Mouse (Mus musculus) MEL (cell line): ENCODE measurements at regions not wholly inside any gene's neighbourhood (a gene's known extent, or its start where the extent isn't known, plus 50 kb on each side); places are given as distances from the start of the nearest gene placed in this dataset.

Experiments
- DNase-seq: peaks from one replicate; pipeline ENCODE4 v3.0.0; 2011; ENCODE audit warnings: low read depth, low spot score
- H3K27ac ChIP-seq: 2 replicates; pipeline ENCODE4 v1.5.1; 2012; ENCODE audit warnings: low read depth, mild to moderate bottlenecking, control low read depth, low read length, moderate library complexity; ENCODE audit not compliant: control insufficient read depth
- H3K27me3 ChIP-seq, 2 experiments: fragments of 150-350 bp in 1 of 2; sonication (generic) in 1 of 2; 2 replicates each; pipeline ENCODE4 v1.6.1; 2012; ENCODE audit warnings: low read length in 2 of 2, mild to moderate bottlenecking in 2 of 2, improper control_type of control experiment in 1 of 2, moderate library complexity in 1 of 2; ENCODE audit not compliant: insufficient read depth in 2 of 2, control insufficient read depth in 1 of 2
- H3K36me3 ChIP-seq, 2 experiments: 2 replicates each; pipeline ENCODE4 v1.6.1; 2012 to 2014; ENCODE audit warnings: low read length in 2 of 2, improper control_type of control experiment in 1 of 2, inconsistent platforms in 1 of 2, mild to moderate bottlenecking in 1 of 2; ENCODE audit not compliant: insufficient read depth in 2 of 2, control insufficient read depth in 1 of 2
- H3K4me1 ChIP-seq, 2 experiments: fragments of 150-350 bp in 1 of 2; sonication (generic) in 1 of 2; 2 replicates each; pipeline ENCODE4 v1.6.1; 2012; ENCODE audit warnings: low read length in 2 of 2, improper control_type of control experiment in 1 of 2, mild to moderate bottlenecking in 1 of 2; ENCODE audit not compliant: insufficient read depth in 2 of 2, control insufficient read depth in 1 of 2
- H3K4me3 ChIP-seq, 2 experiments: fragments of 150-350 bp in 1 of 2; sonication (generic) in 1 of 2; 2 replicates each; pipeline ENCODE4 v1.5.1; 2012; ENCODE audit warnings: low read depth in 2 of 2, low read length in 2 of 2, mild to moderate bottlenecking in 2 of 2, moderate library complexity in 2 of 2, control low read depth in 1 of 2, improper control_type of control experiment in 1 of 2; ENCODE audit not compliant: control insufficient read depth in 1 of 2, insufficient read depth in 1 of 2
- H3K79me2 ChIP-seq: 2 replicates; pipeline ENCODE4 v1.6.1; 2012; ENCODE audit warnings: mild to moderate bottlenecking, low read length, moderate library complexity; ENCODE audit not compliant: control insufficient read depth, poor library complexity, insufficient read depth
- H3K9ac ChIP-seq: 2 replicates; pipeline ENCODE4 v1.6.1; 2012; ENCODE audit warnings: low read depth, mild to moderate bottlenecking, control low read depth, low read length, moderate library complexity; ENCODE audit not compliant: control insufficient read depth, poor library complexity, severe bottlenecking
- H3K9me3 ChIP-seq: fragments of 150-350 bp; sonication (generic); replicated peaks from 2 replicates; pipeline ENCODE4 v1.6.1; 2012; ENCODE audit warnings: mild to moderate bottlenecking, low read length, improper control_type of control experiment, moderate library complexity; ENCODE audit not compliant: insufficient read depth
- CHD2 ChIP-seq: IDR thresholded peaks from 2 replicates; pipeline ENCODE4 v1.6.1; 2011; ENCODE audit warnings: low read length, improper control_type of control experiment
- CTCF ChIP-seq, 3 experiments: IDR thresholded peaks in 2 of 3; conservative IDR thresholded peaks in 1 of 3; 2 replicates each; pipeline ENCODE4 v1.5.1; 2011 to 2012; ENCODE audit warnings: low read length in 3 of 3, low read depth in 2 of 3, mild to moderate bottlenecking in 2 of 3, improper control_type of control experiment in 1 of 3, inconsistent platforms in 1 of 3, mixed read lengths in 1 of 3, moderate library complexity in 1 of 3; ENCODE audit not compliant: control insufficient read depth in 1 of 3, insufficient read depth in 1 of 3, poor library complexity in 1 of 3, severe bottlenecking in 1 of 3
- EP300 ChIP-seq, 2 experiments: IDR thresholded peaks; 2 replicates each; pipeline ENCODE4 v1.6.1; 2011; ENCODE audit warnings: improper control_type of control experiment in 2 of 2, low read length in 2 of 2, low read depth in 1 of 2, mild to moderate bottlenecking in 1 of 2
- GABPA ChIP-seq: IDR thresholded peaks from 2 replicates; pipeline ENCODE4 v1.6.1; 2012; ENCODE audit warnings: low read depth, mild to moderate bottlenecking, inconsistent platforms, low read length, improper control_type of control experiment, moderate library complexity
- HCFC1 ChIP-seq: IDR thresholded peaks from 2 replicates; pipeline ENCODE4 v1.6.1; 2012; ENCODE audit warnings: low read depth, mild to moderate bottlenecking, inconsistent platforms, low read length, improper control_type of control experiment, moderate library complexity
- JUND ChIP-seq: IDR thresholded peaks from 2 replicates; pipeline ENCODE4 v1.6.1; 2011; ENCODE audit warnings: low read depth, mild to moderate bottlenecking, improper control_type of control experiment, low read length
- KAT2A ChIP-seq: conservative IDR thresholded peaks from 2 replicates; pipeline ENCODE4 v1.6.1; 2012; ENCODE audit warnings: low read depth, low read length, improper control_type of control experiment, inconsistent platforms
- MAFK ChIP-seq: IDR thresholded peaks from 2 replicates; pipeline ENCODE4 v1.6.1; 2011; ENCODE audit warnings: low read depth, mild to moderate bottlenecking, low read length, improper control_type of control experiment, borderline replicate concordance
- MAX ChIP-seq: IDR thresholded peaks from 2 replicates; pipeline ENCODE4 v1.6.1; 2011; ENCODE audit warnings: low read length, improper control_type of control experiment
- MAZ ChIP-seq: IDR thresholded peaks from 2 replicates; pipeline ENCODE4 v1.6.1; 2012; ENCODE audit warnings: low read depth, mild to moderate bottlenecking, inconsistent platforms, low read length, improper control_type of control experiment
- MXI1 ChIP-seq: IDR thresholded peaks from 2 replicates; pipeline ENCODE4 v1.6.1; 2011; ENCODE audit warnings: mild to moderate bottlenecking, low read depth, low read length, improper control_type of control experiment
- MYB ChIP-seq: IDR thresholded peaks from 2 replicates; pipeline ENCODE4 v1.6.1; 2011; ENCODE audit warnings: mild to moderate bottlenecking, low read depth, low read length, improper control_type of control experiment
- MYC ChIP-seq: IDR thresholded peaks from 2 replicates; pipeline ENCODE4 v1.6.1; 2011; ENCODE audit warnings: low read depth, mild to moderate bottlenecking, low read length, improper control_type of control experiment, moderate library complexity
- NRF1 ChIP-seq: IDR thresholded peaks from 2 replicates; pipeline ENCODE4 v1.6.1; 2014; ENCODE audit warnings: low read depth, mild to moderate bottlenecking, inconsistent platforms, low read length, improper control_type of control experiment, moderate library complexity; ENCODE audit not compliant: poor library complexity, insufficient read depth, severe bottlenecking
- POLR2A ChIP-seq, 2 experiments: IDR thresholded peaks; 2 replicates each; pipeline ENCODE4 v1.6.1; 2011 to 2012; ENCODE audit warnings: low read length in 2 of 2, mild to moderate bottlenecking in 2 of 2, control low read depth in 1 of 2, improper control_type of control experiment in 1 of 2, low read depth in 1 of 2, moderate library complexity in 1 of 2; ENCODE audit not compliant: control insufficient read depth in 1 of 2, insufficient read depth in 1 of 2, poor library complexity in 1 of 2
- POLR2AphosphoS5 ChIP-seq: IDR thresholded peaks from 2 replicates; pipeline ENCODE4 v1.6.1; 2012; ENCODE audit warnings: low read depth, borderline replicate concordance, mild to moderate bottlenecking, inconsistent platforms, low read length, moderate library complexity, mixed read lengths
- RAD21 ChIP-seq: IDR thresholded peaks from 2 replicates; pipeline ENCODE4 v1.6.1; 2011; ENCODE audit warnings: mild to moderate bottlenecking, low read depth, low read length, improper control_type of control experiment
- SMC3 ChIP-seq: IDR thresholded peaks from 2 replicates; pipeline ENCODE4 v1.6.1; 2011; ENCODE audit warnings: low read depth, low read length, improper control_type of control experiment
- TAL1 ChIP-seq: IDR thresholded peaks from 2 replicates; pipeline ENCODE4 v1.6.1; 2012; ENCODE audit warnings: mild to moderate bottlenecking, inconsistent platforms, low read length, moderate library complexity, mixed read lengths
- TCF12 ChIP-seq: IDR thresholded peaks from 2 replicates; pipeline ENCODE4 v1.6.1; 2014; ENCODE audit warnings: low read depth, mild to moderate bottlenecking, inconsistent platforms, low read length, improper control_type of control experiment, moderate library complexity
- USF2 ChIP-seq, 2 experiments: IDR thresholded peaks; 2 replicates each; pipeline ENCODE4 v1.6.1; 2011 to 2012; ENCODE audit warnings: improper control_type of control experiment in 2 of 2, low read length in 2 of 2, borderline replicate concordance in 1 of 2, inconsistent platforms in 1 of 2, low read depth in 1 of 2, mild to moderate bottlenecking in 1 of 2; ENCODE audit not compliant: insufficient read depth in 1 of 2
- ZNF384 ChIP-seq: IDR thresholded peaks from 2 replicates; pipeline ENCODE4 v1.6.1; 2012; ENCODE audit warnings: low read depth, mild to moderate bottlenecking, inconsistent platforms, low read length, improper control_type of control experiment

DNA sequence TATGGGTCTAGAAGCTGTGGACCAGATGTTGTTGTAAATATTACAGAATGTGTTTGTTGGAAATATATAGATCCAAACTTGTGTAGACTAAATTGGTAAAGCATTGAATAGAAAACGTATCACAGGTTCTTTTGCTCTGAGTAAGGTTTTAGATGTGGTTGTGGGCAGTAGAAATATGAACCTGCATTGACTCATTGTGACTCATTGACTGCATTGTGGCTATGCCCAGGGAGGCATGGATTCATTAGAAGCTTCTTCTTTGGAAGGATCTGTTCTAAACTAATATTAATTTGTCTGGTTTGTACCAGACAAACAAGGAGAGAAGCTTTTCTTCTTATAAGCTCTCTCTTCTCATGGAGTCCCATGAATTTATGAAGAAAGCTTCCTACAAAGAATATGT is 248.2 kb upstream of the Xrcc4 start:
- TF ChIP-seq ZNF384 (no peak), CHD2 (no peak), RAD21 (no peak), USF2 (IDR thresholded peaks at IDR 0.05; ENCODE audit: borderline replicate concordance in 1 of 2, insufficient read depth in 1 of 2, low read depth in 1 of 2, low read length in 2 of 2) (no peak), SMC3 (no peak), POLR2A (IDR thresholded peaks at IDR 0.05; ENCODE audit: control insufficient read depth in 1 of 2, insufficient read depth in 1 of 2, low read depth in 1 of 2, low read length in 2 of 2, poor library complexity in 1 of 2) (no peak), MAX (no peak), EP300 (IDR thresholded peaks at IDR 0.05; ENCODE audit: low read depth in 1 of 2, low read length in 2 of 2) (no peak), MYC (no peak), POLR2AphosphoS5 (no peak), TAL1 (no peak), KAT2A (no peak), NRF1 (no peak), HCFC1 (no peak), GABPA (no peak)
- Histone ChIP-seq H3K36me3 (peaks cover 0 to 2% of the 10 kb centered on the region in 2 experiments; a peak in 1 of 4 replicates), H3K4me1 (peaks cover 0 to 2% of the 10 kb centered on the region in 2 experiments; a peak in 2 of 4 replicates), H3K27me3 (no peaks in the 10 kb centered on the region), H3K9me3 (no peaks in the 10 kb centered on the region), H3K4me3 (no peak overlapping the region), H3K9ac (no peak overlapping the region), H3K79me2 (no peaks in the 10 kb centered on the region), H3K27ac (no peak overlapping the region)
- no peak for DNase-seq

GRCm38 (mm10) chr13:90335741-90336037 is 246.3 kb upstream of the Xrcc4 start:
- no peaks in the 10 kb centered on the region for H3K4me1 ChIP-seq
- no peak for DNase-seq
- no peak overlapping the region for H3K27ac ChIP-seq
- H3K9ac ChIP-seq: no peak overlapping the region
- no peak overlapping the region for H3K4me3 ChIP-seq
- no peaks in the 10 kb centered on the region for H3K36me3 ChIP-seq
- no peaks in the 10 kb centered on the region for H3K9me3 ChIP-seq
- H3K27me3 ChIP-seq: no peaks in the 10 kb centered on the region
- H3K79me2 ChIP-seq: no peaks in the 10 kb centered on the region
- TF ChIP-seq KAT2A (no peak), MYB (no peak), POLR2A (IDR thresholded peaks at IDR 0.05; ENCODE audit: control insufficient read depth in 1 of 2, insufficient read depth in 1 of 2, low read depth in 1 of 2, low read length in 2 of 2, poor library complexity in 1 of 2) (no peak), JUND (no peak), TCF12 (no peak), SMC3 (no peak), NRF1 (no peak), MAZ (no peak), HCFC1 (no peak), MXI1 (no peak), CTCF (IDR thresholded peaks at IDR 0.05 in 2 of 3, conservative IDR thresholded peaks at IDR 0.05 in 1 of 3; ENCODE audit: control insufficient read depth in 1 of 3, insufficient read depth in 1 of 3, low read depth in 2 of 3, low read length in 3 of 3, poor library complexity in 1 of 3, severe bottlenecking in 1 of 3) (no peak), MAFK (no peak), GABPA (no peak), CHD2 (no peak)
